Mouse (Mus musculus) megakaryocyte, embryonic 14.5 days (primary cell): Measurements from ENCODE around the gene Cnih2. TPM values are rescaled to one million over a fixed set of nuclear protein-coding genes. Genes with fewer than 3 reads are reported as not detected.

ENCODE experiments used
- H3K27me3 ChIP-seq: replicated peaks from 2 replicates; pipeline ENCODE3; 2012; ENCODE audit warnings: inconsistent platforms
- H3K36me3 ChIP-seq: replicated peaks from 2 replicates; pipeline ENCODE3; 2012; ENCODE audit warnings: low read length, inconsistent platforms, mixed read lengths
- H3K4me1 ChIP-seq: 2 replicates; pipeline ENCODE4 v1.6.1; 2012; ENCODE audit warnings: inconsistent platforms
- H3K4me3 ChIP-seq: replicated peaks from 2 replicates; pipeline ENCODE3; 2012; ENCODE audit warnings: moderate library complexity, mild to moderate bottlenecking, inconsistent platforms
- H3K9me3 ChIP-seq: 2 replicates; pipeline ENCODE4 v1.6.1; 2012; ENCODE audit warnings: inconsistent platforms
- FLI1 ChIP-seq: IDR thresholded peaks from 2 replicates; pipeline ENCODE4 v1.6.1; 2012; ENCODE audit warnings: low read length, inconsistent platforms, mixed read lengths
- GATA1 ChIP-seq: IDR thresholded peaks from 3 replicates; pipeline ENCODE4 v1.6.1; 2012; ENCODE audit warnings: mixed read lengths, low read length, inconsistent platforms, borderline replicate concordance
- polyA plus RNA-seq: library from polyadenylated mRNA; stranded (reverse); fragments of >175 nt; gene quantifications from 2 replicates; pipeline ENCODE4 v1.2.3, GENCODE M21; 2012; ENCODE audit warnings: low replicate concordance; ENCODE audit not compliant: insufficient read depth

Gene Cnih2
- polyA plus RNA-seq, 1 experiment: 4.9 TPM

DNA sequence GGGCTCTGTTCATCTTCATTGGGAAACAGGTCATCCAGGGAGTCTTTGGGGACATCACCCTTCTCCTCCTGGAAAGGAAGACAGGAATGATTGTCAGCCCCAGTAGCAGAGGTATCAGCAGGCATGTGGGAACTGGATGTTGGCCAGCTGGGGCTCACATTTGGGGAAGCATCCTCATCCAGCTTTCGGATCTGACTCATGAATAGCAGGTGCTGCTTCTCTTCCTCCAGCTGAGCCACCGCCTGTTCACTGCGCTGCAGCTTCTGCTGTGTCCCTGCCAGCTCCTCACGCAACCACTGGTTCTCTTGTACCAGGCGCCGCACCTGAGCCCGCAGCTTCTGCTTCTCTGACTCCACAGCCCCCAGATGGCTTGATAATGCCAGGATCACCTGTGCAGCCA, 15.5 kb upstream of the Cnih2 start:
- no peak for TF ChIP-seq FLI1
- TF ChIP-seq GATA1: no peak

DNA sequence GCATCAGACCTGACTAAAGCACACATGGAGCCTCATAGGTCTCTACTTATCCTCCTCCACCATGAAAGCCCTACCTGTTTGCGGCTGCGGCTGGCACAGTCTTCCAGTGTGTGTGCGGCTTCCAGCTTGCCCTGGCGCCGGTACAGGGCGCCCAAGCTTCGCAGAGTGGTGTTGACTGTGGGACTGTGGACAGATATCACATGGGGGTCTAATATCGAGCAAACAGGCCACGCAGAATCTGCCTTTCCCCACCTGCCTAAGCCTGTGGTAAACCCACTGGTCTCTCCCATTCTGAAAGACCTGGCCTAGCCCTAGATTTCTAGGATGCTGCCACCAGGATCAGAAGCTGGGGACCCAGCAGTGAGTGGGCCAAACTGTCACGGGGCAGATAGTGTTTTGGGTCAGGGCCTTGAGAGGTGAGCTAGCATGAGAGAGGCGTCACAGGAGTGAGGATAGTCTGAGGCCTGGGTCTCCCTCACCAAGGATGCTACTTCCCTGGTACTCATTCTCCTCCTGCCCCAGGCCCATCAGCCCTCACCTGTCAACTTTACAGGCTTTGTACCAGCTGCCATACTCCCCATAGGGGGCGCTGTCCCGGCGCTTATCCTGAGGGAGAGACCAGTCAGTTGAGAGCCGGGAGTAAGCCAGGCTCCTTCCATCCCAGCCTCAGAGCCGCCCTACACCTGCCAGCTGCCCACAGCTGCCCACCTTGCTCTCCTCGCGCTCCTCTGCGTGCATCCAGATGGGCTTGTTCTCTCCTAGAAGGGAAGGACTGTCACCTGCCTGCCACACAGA, 11.5 kb upstream of the Cnih2 start:
- Histone ChIP-seq H3K4me3 (no peak overlapping the region), H3K4me1 (peaks cover 37% of the 10 kb centered on the region), H3K9me3 (no peaks in the 10 kb centered on the region), H3K27me3 (peaks cover 4% of the 10 kb centered on the region), H3K36me3 (peaks cover 49% of the 10 kb centered on the region)
- TF ChIP-seq FLI1 (no peak), GATA1 (no peak)

More for the DNA sequence above, 15.5 kb upstream of the Cnih2 start:
- H3K4me3 ChIP-seq: no peak overlapping the region
- H3K4me1 ChIP-seq: peaks cover 24% of the 10 kb centered on the region
- H3K9me3 ChIP-seq: no peaks in the 10 kb centered on the region
- H3K27me3 ChIP-seq: peaks cover 21% of the 10 kb centered on the region
- peaks cover 44% of the 10 kb centered on the region for H3K36me3 ChIP-seq

DNA sequence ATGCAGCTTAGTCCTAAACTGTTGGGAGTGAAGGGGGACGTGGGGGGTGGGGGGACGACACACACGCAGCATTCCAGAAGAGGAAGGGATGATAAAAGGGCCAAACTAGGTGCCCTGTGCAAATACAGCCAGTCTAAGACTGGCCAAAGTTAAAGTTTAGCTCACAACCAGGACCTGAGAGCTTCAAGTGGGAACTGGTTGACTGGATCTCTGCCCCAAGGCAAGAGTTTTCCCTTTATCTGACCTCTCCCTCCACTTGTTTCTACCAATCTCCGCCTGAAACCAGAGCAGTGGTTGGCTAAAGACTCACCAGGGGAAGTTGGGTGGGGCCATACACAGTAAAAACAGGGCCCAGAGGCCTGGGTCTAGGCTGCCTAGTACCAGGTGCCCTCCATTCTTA, 10.4 kb upstream of the Cnih2 start:
- Histone ChIP-seq H3K27me3 (peaks cover 1% of the 10 kb centered on the region), H3K36me3 (peaks cover 57% of the 10 kb centered on the region), H3K9me3 (no peaks in the 10 kb centered on the region), H3K4me3 (no peak overlapping the region), H3K4me1 (peaks cover 44% of the 10 kb centered on the region)
- TF ChIP-seq FLI1: no peak
- TF ChIP-seq GATA1: no peak

DNA sequence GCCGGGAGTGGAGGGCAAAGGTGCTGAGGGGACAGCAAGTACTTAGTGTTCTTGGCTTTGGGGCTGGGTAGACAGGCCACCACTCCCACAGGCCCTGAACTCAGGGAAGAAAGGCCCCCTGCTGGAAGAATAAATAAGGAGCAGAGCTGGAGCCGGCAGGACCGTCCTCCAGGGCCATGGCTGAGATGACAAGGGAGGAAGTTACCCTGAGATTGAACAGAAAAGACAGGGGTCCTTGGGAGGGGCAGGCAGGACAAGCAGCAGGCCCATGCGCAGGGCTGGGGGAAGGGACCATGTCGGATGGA, 9.9 kb upstream of the Cnih2 start:
- no peaks in the 10 kb centered on the region for H3K9me3 ChIP-seq
- H3K4me1 ChIP-seq: peaks cover 47% of the 10 kb centered on the region
- H3K36me3 ChIP-seq: peaks cover 60% of the 10 kb centered on the region
- peaks cover 1% of the 10 kb centered on the region for H3K27me3 ChIP-seq
- no peak overlapping the region for H3K4me3 ChIP-seq
- TF ChIP-seq FLI1: no peak
- no peak for TF ChIP-seq GATA1

DNA sequence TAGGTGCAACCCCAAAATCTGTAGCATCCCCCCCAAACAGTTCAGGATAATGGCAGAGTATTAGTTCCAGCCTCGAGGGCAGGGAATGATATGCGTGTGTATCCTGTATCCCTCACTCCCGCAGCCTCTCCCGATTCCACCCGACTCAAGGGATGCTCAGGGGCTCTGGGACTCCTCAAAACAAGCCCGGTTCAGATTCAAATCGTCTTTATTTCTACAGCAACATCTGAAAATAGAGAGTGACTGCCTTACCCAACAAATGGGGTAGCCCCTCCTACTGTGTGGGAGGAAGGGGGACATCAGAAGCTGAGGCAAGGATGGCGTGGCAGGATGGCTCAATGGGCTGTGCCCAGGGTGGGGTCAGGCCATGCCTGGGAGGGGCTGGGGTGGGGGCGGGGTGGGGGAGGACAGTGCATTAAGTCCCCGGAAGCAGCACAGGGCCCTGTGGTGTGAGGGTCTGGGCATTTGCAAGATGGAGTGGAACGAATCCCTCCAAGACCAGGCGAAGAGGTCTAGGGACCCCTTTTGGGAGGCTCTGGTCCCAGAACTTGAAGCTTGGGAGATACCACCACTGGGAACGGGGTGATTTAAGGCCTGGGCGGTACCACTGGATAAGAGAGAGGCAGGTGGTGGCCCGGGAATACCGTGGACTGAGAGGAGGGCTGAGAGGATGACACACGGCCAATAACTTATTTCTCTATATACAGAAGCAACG, 9.4 kb upstream of the Cnih2 start:
- H3K4me3 ChIP-seq: peak overlapping the region; percentile 96
- H3K4me1 ChIP-seq: peaks cover 52% of the 10 kb centered on the region
- no peaks in the 10 kb centered on the region for H3K9me3 ChIP-seq
- H3K36me3 ChIP-seq: peaks cover 63% of the 10 kb centered on the region
- TF ChIP-seq GATA1 (no peak), FLI1 (no peak)
- H3K27me3 ChIP-seq: peaks cover 1% of the 10 kb centered on the region

DNA sequence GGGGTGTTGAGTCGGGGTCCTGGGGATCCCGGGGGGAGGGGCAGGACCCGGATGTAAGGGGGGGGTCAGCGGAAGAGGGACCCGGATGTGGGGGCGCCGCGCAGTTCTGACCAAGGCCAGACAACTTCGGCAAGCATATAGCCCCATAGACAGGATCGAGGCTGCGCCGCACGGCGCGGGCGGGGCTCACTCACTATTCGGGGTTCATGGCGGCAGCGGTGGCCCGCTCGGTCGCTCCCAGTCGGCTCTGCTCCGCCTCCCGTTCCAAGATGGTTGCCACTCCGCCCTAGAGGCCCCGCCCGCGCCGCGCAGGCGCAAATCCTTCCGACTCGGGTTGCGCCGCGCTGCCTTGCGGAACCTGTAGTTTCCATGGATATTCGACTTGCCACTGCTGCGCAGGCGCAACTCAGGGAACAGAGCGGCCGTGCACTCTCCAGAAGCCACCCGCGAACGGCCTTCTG, 8.4 kb upstream of the Cnih2 start, which contains the start of gene Rab1b:
TSS of gene Rab1b (minus strand) at position 342 of the 461 bp plus-strand sequence.
- Histone ChIP-seq H3K9me3 (no peaks in the 10 kb centered on the region), H3K4me1 (peaks cover 62% of the 10 kb centered on the region), H3K4me3 (peak within 1 kb of the TSS; percentile 96), H3K36me3 (peaks cover 66% of the 10 kb centered on the region), H3K27me3 (peaks cover 1% of the 10 kb centered on the region)
- TF ChIP-seq GATA1: no peak
- no peak for TF ChIP-seq FLI1

DNA sequence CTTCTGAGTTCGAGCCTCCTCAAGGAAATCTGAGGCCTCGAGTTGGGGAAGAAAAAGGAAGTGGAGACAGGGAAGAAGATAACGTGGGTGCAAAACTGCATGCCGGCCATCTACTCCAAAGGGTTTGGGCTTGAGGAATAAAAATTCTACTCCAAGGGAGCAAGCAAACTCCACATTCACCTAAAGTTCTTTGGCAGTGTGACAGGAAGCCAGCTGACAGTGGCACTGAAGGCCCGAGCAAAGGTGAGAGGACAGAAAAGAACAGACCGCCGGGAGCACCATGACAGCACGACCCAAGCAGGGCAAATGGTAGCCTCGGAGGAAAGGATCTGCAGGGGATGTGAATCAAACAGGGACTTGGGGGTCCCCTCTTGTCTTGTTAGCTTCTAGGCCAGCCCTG, 7.8 kb upstream of the Cnih2 start:
- no peaks in the 10 kb centered on the region for H3K27me3 ChIP-seq
- peak overlapping the region; percentile 96 for H3K4me3 ChIP-seq
- H3K9me3 ChIP-seq: no peaks in the 10 kb centered on the region
- H3K4me1 ChIP-seq: peaks cover 65% of the 10 kb centered on the region
- TF ChIP-seq FLI1 (no peak), GATA1 (no peak)
- peaks cover 66% of the 10 kb centered on the region for H3K36me3 ChIP-seq

DNA sequence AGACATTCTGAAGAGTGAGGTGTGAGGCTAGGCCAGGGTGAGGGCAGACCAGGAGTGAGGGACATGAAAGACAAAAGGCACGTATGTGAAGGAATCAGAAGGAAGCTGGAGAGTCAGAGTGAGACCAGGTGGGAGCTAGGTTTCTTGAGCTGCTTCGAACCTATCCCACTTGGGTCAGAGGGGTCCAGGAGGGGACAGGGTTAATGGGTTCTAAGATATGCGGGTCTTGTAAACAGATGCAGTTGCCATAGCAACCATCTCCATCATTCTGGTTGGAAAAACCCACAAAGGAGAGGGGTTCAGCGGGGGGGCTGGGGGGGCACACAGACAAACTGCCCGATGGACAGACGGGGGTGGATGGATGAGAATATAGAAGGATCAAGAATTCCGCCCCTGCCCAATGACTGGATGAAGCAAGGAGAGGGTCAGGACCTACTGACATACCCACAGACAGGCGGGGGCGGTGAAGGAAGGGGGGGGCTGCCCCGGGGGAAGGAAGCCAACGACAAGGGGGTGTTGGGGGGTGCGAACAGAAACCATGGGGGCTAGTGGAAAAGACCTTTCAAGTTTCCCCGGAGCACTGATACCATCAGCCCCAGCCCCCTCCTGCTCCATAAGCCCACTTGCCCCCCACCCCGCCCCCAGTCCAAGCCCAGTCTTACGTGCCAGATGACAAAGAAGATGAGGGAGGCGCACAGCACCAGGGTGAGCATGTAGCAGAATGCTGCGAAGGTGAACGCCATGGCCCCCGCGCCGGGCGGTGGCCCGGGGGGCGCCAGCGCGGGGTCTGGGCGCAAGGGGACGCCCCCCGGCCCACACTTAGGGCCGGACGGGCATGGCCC, 579 bp downstream of the Cnih2 start:
- TF ChIP-seq GATA1: no peak
- peaks cover 33% of the 10 kb centered on the region for H3K27me3 ChIP-seq
- H3K4me1 ChIP-seq: peaks cover 87% of the 10 kb centered on the region
- H3K4me3 ChIP-seq: peak overlapping the region; percentile 88
- no peaks in the 10 kb centered on the region for H3K9me3 ChIP-seq
- H3K36me3 ChIP-seq: peaks cover 53% of the 10 kb centered on the region

DNA sequence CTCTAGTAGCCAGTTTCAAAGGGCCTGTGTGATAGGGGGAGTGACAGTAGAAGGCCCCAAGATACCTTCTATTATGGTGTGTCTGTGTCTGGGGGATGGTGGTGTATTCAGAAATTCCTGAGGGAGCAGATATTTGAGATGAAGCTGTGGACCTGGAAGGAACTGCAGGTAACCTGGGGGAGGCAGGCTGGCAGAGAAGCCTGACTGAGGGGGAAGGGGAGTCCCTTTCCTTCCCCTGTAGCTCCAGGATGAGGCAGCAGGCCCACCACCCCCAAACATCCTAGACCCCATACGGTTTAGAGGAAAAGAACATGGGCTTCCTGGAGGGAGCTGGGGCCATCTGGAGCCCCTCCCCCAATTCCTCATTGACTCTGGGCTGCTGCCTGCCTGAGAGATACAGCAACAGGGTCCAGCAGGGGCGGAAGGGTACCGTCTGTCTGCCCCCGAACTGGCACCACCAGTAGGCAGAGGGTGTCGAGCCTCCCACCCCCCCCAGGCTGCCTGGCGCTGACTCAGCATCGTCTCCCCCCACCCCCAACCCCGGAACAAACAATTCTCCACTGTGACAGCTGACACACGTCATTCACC, 2.3 kb downstream of the Cnih2 start:
- peaks cover 74% of the 10 kb centered on the region for H3K4me1 ChIP-seq
- H3K4me3 ChIP-seq: peak overlapping the region; percentile 19
- no peak for TF ChIP-seq FLI1
- TF ChIP-seq GATA1: no peak
- H3K36me3 ChIP-seq: peaks cover 53% of the 10 kb centered on the region
- H3K9me3 ChIP-seq: no peaks in the 10 kb centered on the region
- H3K27me3 ChIP-seq: peaks cover 33% of the 10 kb centered on the region
